Mouse (Mus musculus) subcutaneous adipose tissue, adult 2 months (tissue): ENCODE results near the gene Cntnap3. TPM values are rescaled to one million over a fixed set of nuclear protein-coding genes. Genes with fewer than 3 reads are reported as not detected.

Experiments
- polyA plus RNA-seq: library from polyadenylated mRNA; depleted of rRNA; stranded (reverse); fragments of >200 nt; gene quantifications from 2 replicates; pipeline ENCODE4 v1.2.3, GENCODE M21; 2012; ENCODE audit warnings: low replicate concordance; rRNA removed

Gene Cntnap3
- polyA plus RNA-seq, result 0.01 and 0.66 TPM in 2 replicates

GRCm38 (mm10) chr13:64903585-64904208, at the start of gene Cntnap3:
Gene Cntnap3 (minus strand): TSS chr13:64903955.

GRCm38 (mm10) chr13:64917191-64917590, 13.4 kb upstream of the Cntnap3 start, which contains the start of gene Spata31:
Gene Spata31 (plus strand): TSS chr13:64917406.

Other genes starting within 250 kb of the Cntnap3 start
- gene Spata31, start 13.5 kb upstream of the Cntnap3 start, polyA plus RNA-seq, result not detected in 2 replicates
- not detected in 2 replicates for gene Spata31d1c, start 129.1 kb upstream of the Cntnap3 start, polyA plus RNA-seq
- not detected in 2 replicates for gene Prss47, start 148.8 kb upstream of the Cntnap3 start, polyA plus RNA-seq
- gene Mfsd14b, start 209.0 kb upstream of the Cntnap3 start, polyA plus RNA-seq, result 21.9 and 22.4 TPM in 2 replicates
- gene Olfr465-ps1, start 234.1 kb upstream of the Cntnap3 start, polyA plus RNA-seq, result not detected in 2 replicates
- gene Olfr466, start 246.3 kb upstream of the Cntnap3 start, polyA plus RNA-seq, result not detected in 2 replicates